Mouse (Mus musculus) erythroblast, embryonic 14.5 days (primary cell): ENCODE measurements around the gene Tmem95. TPM values are rescaled to one million over a fixed set of nuclear protein-coding genes. Genes with fewer than 3 reads are reported as not detected.

Experiments
- H3K27me3 ChIP-seq: 2 replicates; pipeline ENCODE4 v1.6.1; 2012; ENCODE audit warnings: inconsistent platforms; ENCODE audit not compliant: control insufficient read depth
- H3K36me3 ChIP-seq: 2 replicates; pipeline ENCODE4 v1.6.1; 2012; ENCODE audit warnings: mild to moderate bottlenecking, inconsistent platforms; ENCODE audit not compliant: control insufficient read depth
- H3K4me1 ChIP-seq: 2 replicates; pipeline ENCODE4 v1.6.1; 2012; ENCODE audit warnings: inconsistent platforms; ENCODE audit not compliant: control insufficient read depth
- H3K4me3 ChIP-seq: replicated peaks from 2 replicates; pipeline ENCODE3; 2012; ENCODE audit warnings: moderate library complexity, mild to moderate bottlenecking, inconsistent platforms
- H3K9me3 ChIP-seq: 2 replicates; pipeline ENCODE4 v1.6.1; 2012; ENCODE audit warnings: low read length, inconsistent platforms, mixed read lengths; ENCODE audit not compliant: control insufficient read depth
- GATA1 ChIP-seq: IDR thresholded peaks from 2 replicates; pipeline ENCODE4 v1.6.1; 2012; ENCODE audit warnings: low read length, inconsistent platforms, mixed read lengths
- TAL1 ChIP-seq: IDR thresholded peaks from 3 replicates; pipeline ENCODE4 v1.6.1; 2012; ENCODE audit warnings: low read length, inconsistent platforms, mixed read lengths
- polyA plus RNA-seq: library from polyadenylated mRNA; stranded (reverse); fragments of >175 nt; gene quantifications from 2 replicates; pipeline ENCODE4 v1.2.3, GENCODE M21; 2012

Gene Tmem95
- polyA plus RNA-seq, 1 experiment: not detected

GRCm38 (mm10) chr11:69855347-69855746 lies 22.5 kb downstream of the Tmem95 start:
- TF ChIP-seq TAL1 (no peak), GATA1 (no peak)
- H3K27me3 ChIP-seq: peaks cover 17% of the 10 kb centered on the region
- peaks cover 38% of the 10 kb centered on the region for H3K36me3 ChIP-seq
- H3K4me1 ChIP-seq: peaks cover 78% of the 10 kb centered on the region
- H3K9me3 ChIP-seq: no peaks in the 10 kb centered on the region
- H3K4me3 ChIP-seq: peak overlapping the region; percentile 62

- Histone ChIP-seq H3K27me3 (peaks cover 14% of the 10 kb centered on the region), H3K36me3 (peaks cover 45% of the 10 kb centered on the region), H3K4me3 (peak overlapping the region; percentile 62), H3K9me3 (no peaks in the 10 kb centered on the region), H3K4me1 (peaks cover 85% of the 10 kb centered on the region)
- TF ChIP-seq GATA1 (no peak), TAL1 (no peak)
Measured at GRCm38 (mm10) chr11:69854680-69855079, 23.1 kb downstream of the Tmem95 start.

- peak overlapping the region; percentile 62 for H3K4me3 ChIP-seq
- TF ChIP-seq TAL1 (peak; percentile 98), GATA1 (peak; percentile 89)
- H3K36me3 ChIP-seq: peaks cover 52% of the 10 kb centered on the region
- H3K4me1 ChIP-seq: peaks cover 90% of the 10 kb centered on the region
- peaks cover 10% of the 10 kb centered on the region for H3K27me3 ChIP-seq
- H3K9me3 ChIP-seq: no peaks in the 10 kb centered on the region
Measured at GRCm38 (mm10) chr11:69853994-69854393, 23.8 kb downstream of the Tmem95 start.

GRCm38 (mm10) chr11:69850754-69851153 lies 27.1 kb downstream of the Tmem95 start:
- Histone ChIP-seq H3K36me3 (peaks cover 69% of the 10 kb centered on the region), H3K9me3 (no peaks in the 10 kb centered on the region), H3K4me1 (peaks cover 99% of the 10 kb centered on the region), H3K4me3 (no peak overlapping the region), H3K27me3 (no peaks in the 10 kb centered on the region)
- TF ChIP-seq TAL1 (no peak), GATA1 (no peak)

GRCm38 (mm10) chr11:69849884-69850283 lies 27.9 kb downstream of the Tmem95 start:
- peaks cover 98% of the 10 kb centered on the region for H3K4me1 ChIP-seq
- no peak for TF ChIP-seq TAL1
- H3K9me3 ChIP-seq: no peaks in the 10 kb centered on the region
- no peak overlapping the region for H3K4me3 ChIP-seq
- no peaks in the 10 kb centered on the region for H3K27me3 ChIP-seq
- peaks cover 66% of the 10 kb centered on the region for H3K36me3 ChIP-seq

GRCm38 (mm10) chr11:69849128-69849527 lies 28.7 kb downstream of the Tmem95 start:
- TF ChIP-seq GATA1 (no peak), TAL1 (no peak)
- peaks cover 94% of the 10 kb centered on the region for H3K4me1 ChIP-seq

GRCm38 (mm10) chr11:69848021-69848420 lies 29.8 kb downstream of the Tmem95 start:
- Histone ChIP-seq H3K27me3 (no peaks in the 10 kb centered on the region), H3K9me3 (no peaks in the 10 kb centered on the region), H3K4me3 (peak overlapping the region; percentile 83), H3K4me1 (peaks cover 89% of the 10 kb centered on the region), H3K36me3 (peaks cover 58% of the 10 kb centered on the region)
- TF ChIP-seq GATA1: no peak
- no peak for TF ChIP-seq TAL1

More at GRCm38 (mm10) chr11:69849128-69849527, 28.7 kb downstream of the Tmem95 start:
- H3K9me3 ChIP-seq: no peaks in the 10 kb centered on the region
- H3K4me3 ChIP-seq: no peak overlapping the region
- peaks cover 64% of the 10 kb centered on the region for H3K36me3 ChIP-seq
- no peaks in the 10 kb centered on the region for H3K27me3 ChIP-seq

GRCm38 (mm10) chr11:69846738-69847688 lies 30.8 kb downstream of the Tmem95 start:
- Histone ChIP-seq H3K27me3 (no peaks in the 10 kb centered on the region), H3K9me3 (no peaks in the 10 kb centered on the region), H3K4me3 (peak overlapping the region; percentile 83), H3K36me3 (peaks cover 48% of the 10 kb centered on the region), H3K4me1 (peaks cover 85% of the 10 kb centered on the region)
- no peak for TF ChIP-seq TAL1
- TF ChIP-seq GATA1: no peak

- H3K27me3 ChIP-seq: no peaks in the 10 kb centered on the region
- no peaks in the 10 kb centered on the region for H3K9me3 ChIP-seq
- H3K36me3 ChIP-seq: peaks cover 40% of the 10 kb centered on the region
- H3K4me3 ChIP-seq: peak within 1 kb of the TSS; percentile 83
- no peak for TF ChIP-seq GATA1
- TF ChIP-seq TAL1: no peak
- peaks cover 77% of the 10 kb centered on the region for H3K4me1 ChIP-seq
Measured at GRCm38 (mm10) chr11:69846198-69846680, 31.6 kb downstream of the Tmem95 start, which contains the start of gene Plscr3. Gene Plscr3 (plus strand): TSS chr11:69846376.
